Mouse (Mus musculus) neural tube, embryonic 15.5 days (tissue): ENCODE measurements around the gene Gm4981. TPM values are rescaled to one million over a fixed set of nuclear protein-coding genes. Genes with fewer than 3 reads are reported as not detected.
"Not testable (repeated sequence)": the region's sequence is repeated elsewhere in the genome, so short reads cannot be mapped to it uniquely, and the experiment has no call there.

Experiments
- ATAC-seq: fragments of 200-750 bp; cut with Nextera tagmentation; 2 replicates; pipeline ENCODE4 v1.8.0; 2017; ENCODE audit warnings: mild to moderate bottlenecking, moderate TSS enrichment, moderate library complexity; ENCODE audit not compliant: low FRiP score
- H3K27ac ChIP-seq: fragments of 300-500 bp; sonication (generic); replicated peaks from 2 replicates; pipeline ENCODE4 v1.5.1; 2015; ENCODE audit warnings: mild to moderate bottlenecking, inconsistent platforms
- H3K27me3 ChIP-seq: fragments of 300-500 bp; sonication (generic); replicated peaks from 2 replicates; pipeline ENCODE4 v1.6.1; 2015; ENCODE audit warnings: inconsistent platforms
- H3K36me3 ChIP-seq: fragments of 300-500 bp; sonication (generic); 2 replicates; pipeline ENCODE4 v1.6.1; 2015; ENCODE audit warnings: inconsistent platforms
- H3K4me1 ChIP-seq: fragments of 300-500 bp; sonication (generic); 2 replicates; pipeline ENCODE4 v1.6.1; 2015; ENCODE audit warnings: inconsistent platforms
- H3K4me2 ChIP-seq: fragments of 300-500 bp; sonication (generic); 2 replicates; pipeline ENCODE4 v1.6.1; 2015; ENCODE audit warnings: inconsistent platforms, mild to moderate bottlenecking, moderate library complexity
- H3K4me3 ChIP-seq: fragments of 300-500 bp; sonication (generic); replicated peaks from 2 replicates; pipeline ENCODE4 v1.5.1; 2015; ENCODE audit warnings: mild to moderate bottlenecking, inconsistent platforms
- H3K9ac ChIP-seq: fragments of 300-500 bp; sonication (generic); replicated peaks from 2 replicates; pipeline ENCODE4 v1.6.1; 2015; ENCODE audit warnings: mild to moderate bottlenecking, inconsistent platforms
- H3K9me3 ChIP-seq: fragments of 300-500 bp; sonication (generic); replicated peaks from 2 replicates; pipeline ENCODE4 v1.6.1; 2016; ENCODE audit warnings: inconsistent platforms
- WGBS: fragments of 180-500 bp; shearing (Covaris S2); methylation state at CpG from one replicate; pipeline ENCODE4 v1.1.7; 2015; ENCODE audit warnings: mixed read lengths; 5-methylcytosine and 5-hydroxymethylcytosine counted together
- polyA plus RNA-seq: library from polyadenylated mRNA; unstranded; fragments of >200 nt; fragmentation: Nextera tagmentation; extraction: Ambion mirVana; gene quantifications from 2 replicates; pipeline ENCODE4 v1.2.1, GENCODE M21; 2015

Gm4981 gene
- polyA plus RNA-seq, 1 experiment from 2014 or later = not detected

DNA sequence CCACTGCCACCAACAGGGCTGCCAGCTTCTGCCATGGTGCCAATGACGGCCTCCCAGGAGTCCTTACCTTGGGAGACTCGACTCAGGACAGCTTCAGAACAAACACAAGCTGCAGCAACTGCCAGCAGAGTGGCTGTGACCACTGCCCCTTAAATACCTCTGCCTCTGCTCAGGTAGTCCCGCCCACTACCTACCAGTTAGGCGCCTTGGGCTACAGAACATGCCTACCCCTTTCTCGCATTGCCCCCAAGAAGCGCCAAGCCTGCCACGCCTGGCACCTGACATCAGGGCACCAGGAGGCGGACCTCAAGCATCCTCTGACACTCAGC, 3.9 kb downstream of the Gm4981 start, which contains the start of gene Duxf3:
TSS of gene Duxf3 (minus strand) at position 35 of the 329 bp plus-strand sequence.
- H3K27me3 ChIP-seq, H3K36me3 ChIP-seq, H3K27ac ChIP-seq, H3K9ac ChIP-seq, H3K4me3 ChIP-seq, H3K4me2 ChIP-seq, H3K4me1 ChIP-seq: not testable (repeated sequence)
- peak; percentile 32; the same call in 1 of the 2 replicates for ATAC-seq
- 86% methylated on average over 8 of the region's 8 CpGs for WGBS
- H3K9me3 ChIP-seq = peaks cover 15% of the 10 kb centered on the region

GRCm38 (mm10) chr10:58231779-58232640, 4.5 kb downstream of the Gm4981 start:
- not testable (repeated sequence) for H3K36me3 ChIP-seq

GRCm38 (mm10) chr10:58231088-58231487, 5.4 kb downstream of the Gm4981 start:
- peak; percentile 25 for ATAC-seq
- not testable (repeated sequence) for H3K4me3 ChIP-seq, H3K27ac ChIP-seq, H3K4me1 ChIP-seq, H3K27me3 ChIP-seq, H3K9ac ChIP-seq, H3K4me2 ChIP-seq, H3K36me3 ChIP-seq
- WGBS = 85% methylated on average over 5 of the region's 7 CpGs
- H3K9me3 ChIP-seq = peaks cover 18% of the 10 kb centered on the region

More at GRCm38 (mm10) chr10:58231779-58232640, 4.5 kb downstream of the Gm4981 start:
- peak; percentile 87 for ATAC-seq
- H3K27me3 ChIP-seq, H3K4me3 ChIP-seq, H3K4me1 ChIP-seq, H3K4me2 ChIP-seq, H3K9ac ChIP-seq, H3K27ac ChIP-seq: not testable (repeated sequence)
- H3K9me3 ChIP-seq = peaks cover 15% of the 10 kb centered on the region
- 91% methylated on average over 35 of the region's 35 CpGs for WGBS

DNA sequence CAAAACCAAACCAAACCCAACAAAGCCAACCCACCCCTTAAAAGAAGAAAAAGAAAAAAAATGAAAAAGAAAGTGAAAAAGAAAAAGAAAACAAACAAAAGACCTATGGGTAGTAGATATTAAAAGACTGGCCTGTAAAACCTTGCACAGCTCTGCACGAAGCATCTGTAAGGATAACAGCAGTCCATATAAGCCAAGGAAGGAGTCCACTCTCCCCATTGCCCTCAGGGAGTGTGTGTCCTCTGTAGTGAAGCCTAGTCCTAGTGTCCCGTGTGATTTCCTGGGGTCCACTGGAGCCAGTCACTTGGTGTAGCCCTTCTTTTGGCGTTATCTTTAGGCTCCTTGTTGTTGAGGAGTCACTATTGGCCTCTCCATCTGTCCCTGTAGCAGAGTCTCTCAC, 6.5 kb downstream of the Gm4981 start:
- H3K4me1 ChIP-seq, H3K36me3 ChIP-seq, ATAC-seq, H3K27ac ChIP-seq, H3K27me3 ChIP-seq, H3K4me2 ChIP-seq, H3K9ac ChIP-seq, H3K4me3 ChIP-seq: not testable (repeated sequence)
- peaks cover 18% of the 10 kb centered on the region for H3K9me3 ChIP-seq
- WGBS = 56% methylated on average over 3 of the region's 3 CpGs

DNA sequence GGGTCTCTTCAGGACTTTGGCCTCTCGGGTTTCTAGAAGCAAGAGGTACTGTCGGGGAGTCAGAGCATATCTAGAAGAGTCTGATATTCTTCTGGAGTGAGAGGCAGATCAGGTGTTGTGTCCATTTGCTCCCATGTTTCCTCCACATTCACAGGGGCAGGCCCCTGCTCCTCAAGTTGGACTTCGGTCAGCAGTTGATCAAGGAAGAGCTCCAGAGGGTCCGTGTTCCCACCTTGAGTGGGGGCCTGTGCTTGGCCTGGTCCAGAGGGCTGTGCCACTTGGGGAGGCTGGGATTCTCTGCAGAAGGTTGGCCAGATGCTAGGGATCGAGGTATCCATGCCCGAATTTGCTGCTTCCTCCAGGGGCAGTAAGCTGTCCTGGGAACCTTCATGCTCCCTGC, 8.7 kb downstream of the Gm4981 start:
- ATAC-seq, H3K9ac ChIP-seq, H3K4me2 ChIP-seq, H3K4me1 ChIP-seq, H3K27ac ChIP-seq, H3K4me3 ChIP-seq, H3K36me3 ChIP-seq, H3K27me3 ChIP-seq: not testable (repeated sequence)
- H3K9me3 ChIP-seq = peaks cover 18% of the 10 kb centered on the region
- 86% methylated on average over 2 of the region's 6 CpGs for WGBS

DNA sequence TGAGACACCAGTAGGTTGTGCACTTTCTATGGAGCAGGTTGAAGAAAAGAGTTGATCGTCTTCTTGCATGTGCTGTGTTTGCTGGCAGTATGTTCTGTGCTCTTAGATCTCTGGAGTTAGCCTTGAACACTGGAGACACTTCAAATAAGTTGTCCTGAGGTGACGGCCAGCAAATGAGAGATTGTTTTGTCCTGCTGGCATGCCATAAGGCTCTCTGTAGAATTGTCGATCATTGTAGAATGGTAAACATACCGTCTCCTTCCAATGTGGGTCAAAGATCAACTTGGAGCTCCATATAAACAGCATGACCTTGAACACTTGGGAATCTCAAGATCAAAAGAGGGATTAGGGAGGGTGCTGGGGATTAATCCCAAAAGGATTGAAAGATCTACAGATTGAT, 10.1 kb downstream of the Gm4981 start:
- H3K9me3 ChIP-seq, H3K27ac ChIP-seq, H3K4me3 ChIP-seq, H3K36me3 ChIP-seq, H3K4me2 ChIP-seq, H3K9ac ChIP-seq, ATAC-seq, H3K27me3 ChIP-seq, H3K4me1 ChIP-seq: not testable (repeated sequence)
- whole genome bisulfite sequencing = 78% methylated on average over 4 of the region's 4 CpGs

- not testable (repeated sequence) for H3K4me2 ChIP-seq, H3K36me3 ChIP-seq, H3K27ac ChIP-seq, H3K4me1 ChIP-seq, H3K9me3 ChIP-seq, H3K9ac ChIP-seq, H3K4me3 ChIP-seq, ATAC-seq, H3K27me3 ChIP-seq
- WGBS = 86% methylated on average over 18 of the region's 18 CpGs
Observed at GRCm38 (mm10) chr10:58224827-58225785, 11.4 kb downstream of the Gm4981 start, which contains the start of gene AW822073. AW822073 (minus strand) TSS chr10:58224930.

DNA sequence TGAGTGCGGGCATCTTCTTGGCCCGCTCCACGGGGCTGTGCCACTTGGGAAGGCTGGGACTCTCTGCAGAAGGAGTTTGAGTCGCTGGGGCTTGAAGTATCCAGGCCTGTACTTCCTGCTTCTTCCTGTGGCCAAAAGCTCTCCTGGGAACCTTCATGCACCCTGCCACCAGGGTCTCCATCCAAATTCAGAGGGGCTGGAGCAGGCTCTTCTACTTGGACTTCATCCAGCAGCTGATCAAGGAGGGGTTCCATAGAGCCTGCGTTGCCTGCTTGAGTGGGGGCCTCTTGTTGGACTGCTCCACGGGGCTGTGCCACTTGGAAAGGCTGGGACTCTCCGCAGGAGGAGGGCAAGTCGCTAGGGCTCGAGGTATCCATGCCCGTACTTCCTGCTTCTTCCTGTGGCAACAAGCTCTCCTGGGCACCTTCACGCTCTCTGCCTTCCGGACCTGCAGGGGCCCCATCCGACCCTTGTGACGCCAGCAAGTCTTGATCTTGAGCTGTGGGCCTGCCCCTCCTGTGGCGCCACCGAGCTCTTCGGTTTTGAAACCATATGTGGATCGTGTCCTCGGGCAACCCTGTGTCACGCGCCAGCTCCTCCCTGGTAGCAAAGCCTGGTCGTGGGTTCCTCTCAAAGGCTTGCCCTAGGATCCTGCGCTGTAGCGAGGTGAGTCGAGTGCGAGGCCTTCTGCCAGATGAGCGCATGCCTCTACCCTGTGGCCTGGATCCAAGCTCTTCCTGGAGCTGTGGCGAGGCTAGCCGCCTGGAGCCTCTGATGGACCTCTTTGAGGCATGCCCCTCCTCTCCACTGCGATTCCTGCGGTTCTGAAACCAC, 12.3 kb downstream of the Gm4981 start:
- not testable (repeated sequence) for ATAC-seq, H3K4me3 ChIP-seq, H3K4me2 ChIP-seq, H3K9ac ChIP-seq, H3K36me3 ChIP-seq, H3K9me3 ChIP-seq, H3K27me3 ChIP-seq, H3K27ac ChIP-seq, H3K4me1 ChIP-seq
- WGBS = 86% methylated on average over 31 of the region's 31 CpGs

GRCm38 (mm10) chr10:58223161-58223560, 13.3 kb downstream of the Gm4981 start:
- 94% methylated on average over 4 of the region's 6 CpGs for WGBS
- H3K4me3 ChIP-seq, H3K9ac ChIP-seq, H3K27ac ChIP-seq, H3K4me1 ChIP-seq, H3K4me2 ChIP-seq, H3K36me3 ChIP-seq, H3K9me3 ChIP-seq, H3K27me3 ChIP-seq, ATAC-seq: not testable (repeated sequence)

DNA sequence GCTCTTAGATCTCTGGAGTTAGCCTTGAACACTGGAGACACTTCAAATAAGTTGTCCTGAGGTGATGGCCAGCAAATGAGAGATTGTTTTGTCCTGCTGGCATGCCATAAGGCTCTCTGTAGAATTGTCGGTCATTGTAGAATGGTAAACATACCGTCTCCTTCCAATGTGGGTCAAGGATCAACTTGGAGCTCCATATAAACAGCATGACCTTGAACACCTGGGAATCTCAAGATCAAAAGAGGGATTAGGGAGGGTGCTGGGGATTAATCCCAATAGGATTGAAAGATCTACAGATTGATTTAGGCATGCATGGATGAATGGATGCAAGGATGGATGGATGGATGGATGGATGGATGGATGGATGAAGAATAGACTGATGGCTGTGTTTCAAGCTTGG, 14.9 kb downstream of the Gm4981 start:
- not testable (repeated sequence) for H3K9ac ChIP-seq, H3K27ac ChIP-seq, H3K4me2 ChIP-seq, ATAC-seq, H3K27me3 ChIP-seq, H3K9me3 ChIP-seq, H3K36me3 ChIP-seq, H3K4me1 ChIP-seq, H3K4me3 ChIP-seq
- 97% methylated on average over 2 of the region's 2 CpGs for WGBS

GRCm38 (mm10) chr10:58220726-58221125, 15.8 kb downstream of the Gm4981 start:
- no peaks in the 10 kb centered on the region for H3K4me1 ChIP-seq
- no peaks in the 10 kb centered on the region for H3K36me3 ChIP-seq
- no peak overlapping the region for H3K27ac ChIP-seq
- no peak overlapping the region for H3K4me3 ChIP-seq
- 0 out of 2 replicates have a peak, but pooled peaks cover 3% of the 10 kb centered on the region for H3K9me3 ChIP-seq
- 89% methylated on average over 6 of the region's 6 CpGs for WGBS
- no peak for ATAC-seq
- H3K9ac ChIP-seq = no peak overlapping the region
- no peak overlapping the region for H3K4me2 ChIP-seq
- no peaks in the 10 kb centered on the region for H3K27me3 ChIP-seq
